11 mouse cellular contexts compared by ENCODE assay signal in the genomic region with DNA sequence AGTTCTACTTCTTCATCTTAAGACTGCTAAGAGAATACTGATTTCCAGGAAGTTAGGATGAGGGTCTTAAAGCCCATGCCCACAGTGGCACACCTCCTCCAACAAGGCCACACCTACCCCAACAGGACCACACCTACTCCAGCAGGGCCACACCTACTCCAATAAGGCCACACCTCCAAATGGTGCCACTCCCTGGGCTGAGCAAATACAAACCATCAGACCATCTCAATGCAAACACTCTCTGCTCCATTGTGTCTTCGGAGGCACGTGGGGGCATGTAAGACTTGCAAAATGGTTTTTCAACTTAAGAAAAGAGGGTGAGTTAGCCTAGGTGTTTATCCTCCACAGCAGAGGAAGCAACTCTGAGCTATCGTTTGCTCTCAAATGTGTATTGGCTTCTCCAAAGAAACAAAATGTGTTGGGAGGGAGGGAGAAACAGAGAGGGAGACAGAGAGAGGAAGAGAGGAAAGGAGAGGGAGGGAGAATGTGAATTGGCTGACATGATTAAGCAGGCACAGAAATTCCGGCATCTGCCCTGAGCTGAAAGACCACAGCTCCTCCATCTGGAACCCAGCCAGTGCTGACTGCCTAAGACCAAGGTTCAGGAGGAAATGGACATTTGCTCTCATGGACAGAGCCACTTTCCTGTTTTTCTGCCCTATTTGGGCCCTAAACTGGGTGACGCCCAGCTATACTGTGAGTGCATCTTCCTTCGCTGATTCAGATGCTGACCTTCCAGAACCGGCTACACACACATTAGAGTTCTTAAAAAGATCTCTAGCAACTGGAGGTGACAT.
DNase-seq lines count a peak whose midpoint lies in the region; ATAC-seq and TF ChIP-seq lines count a peak whose summit lies in the region.
"Had no signal": no experiment of that assay in that cellular context is flagged by ENCODE, and none has a peak within 500 bp of the region (broad histone marks: within the 10 kb centered on the region; RNA-seq: fewer than 3 reads in every experiment).

No protein-coding gene starts in this region.

- TF ChIP-seq POLR2A in cerebellum, adult 2 months (IDR thresholded peaks at IDR 0.05; ENCODE audit: borderline replicate concordance, insufficient read depth, low read length): no peak

- no peak for TF ChIP-seq CTCF in heart, postnatal 0 days (IDR thresholded peaks at IDR 0.05; ENCODE audit: low read depth)
- TF ChIP-seq CTCF in liver, embryonic 14.5 days (IDR thresholded peaks at IDR 0.05; ENCODE audit: low read depth): no peak
- TF ChIP-seq CTCF in cerebellum, adult 2 months (IDR thresholded peaks at IDR 0.05; ENCODE audit: borderline replicate concordance, insufficient read depth, low read depth, low read length): no peak

- no peak overlapping the region for H3K4me3 ChIP-seq in heart, embryonic 12.5 days
- no peak overlapping the region for H3K4me3 ChIP-seq in heart, postnatal 0 days (ENCODE audit: low read depth, low read length)
- H3K4me3 ChIP-seq in liver, embryonic 14.5 days (ENCODE audit: insufficient read depth in 1 of 2, low read depth in 2 of 2, low read length in 2 of 2): no peak overlapping the region
- H3K4me3 ChIP-seq in cerebellum, adult 2 months (replicated peaks; ENCODE audit: insufficient read depth, low read depth, low read length): no peak overlapping the region
- H3K4me3 ChIP-seq: hindbrain, embryonic 10.5 days; neural tube, embryonic 13.5 days had no signal

- H3K9me3 ChIP-seq in heart, embryonic 12.5 days (replicated peaks): no peaks in the 10 kb centered on the region
- H3K9me3 ChIP-seq in heart, postnatal 0 days (replicated peaks; ENCODE audit: control insufficient read depth, low read length): no peaks in the 10 kb centered on the region
- H3K9me3 ChIP-seq in liver, embryonic 14.5 days (ENCODE audit: control insufficient read depth, low read length): no peaks in the 10 kb centered on the region
- H3K9me3 ChIP-seq: hindbrain, embryonic 10.5 days; neural tube, embryonic 13.5 days had no signal

- H3K9ac ChIP-seq in heart, embryonic 12.5 days: no peak overlapping the region
- no peak overlapping the region for H3K9ac ChIP-seq in heart, postnatal 0 days (replicated peaks; ENCODE audit: low read depth, low read length)
- H3K9ac ChIP-seq in liver, embryonic 14.5 days (replicated peaks): no peak overlapping the region
- H3K9ac ChIP-seq: forebrain, postnatal 0 days; neural tube, embryonic 13.5 days had no signal

- WGBS in heart, embryonic 12.5 days: 69% methylated on average over 7 of the region's 7 CpGs
- WGBS in heart, postnatal 0 days: 62% methylated on average over 7 of the region's 7 CpGs
- 65% methylated on average over 7 of the region's 7 CpGs for WGBS in liver, embryonic 14.5 days (ENCODE audit: insufficient replicate concordance)
- WGBS in cerebellum, adult 2 months: 72% methylated on average over 7 of the region's 7 CpGs

- peaks cover 25% of the 10 kb centered on the region for H3K4me1 ChIP-seq in heart, embryonic 12.5 days (replicated peaks)
- 0 out of 2 replicates have a peak, but pooled peaks cover 9% of the 10 kb centered on the region for H3K4me1 ChIP-seq in heart, postnatal 0 days (ENCODE audit: control insufficient read depth, insufficient read depth)
- H3K4me1 ChIP-seq in liver, embryonic 14.5 days (replicated peaks; ENCODE audit: control insufficient read depth in 2 of 2, insufficient read depth in 2 of 2, low read length in 1 of 2): no peaks in the 10 kb centered on the region; a peak in 1 of 4 replicates
- no peaks in the 10 kb centered on the region for H3K4me1 ChIP-seq in cerebellum, adult 2 months (ENCODE audit: control insufficient read depth, insufficient read depth, low read length)

- no peak overlapping the region for H3K4me2 ChIP-seq in heart, embryonic 12.5 days
- no peak overlapping the region for H3K4me2 ChIP-seq in heart, postnatal 0 days (ENCODE audit: low read depth, low read length)
- H3K4me2 ChIP-seq in liver, embryonic 14.5 days (ENCODE audit: low read depth): no peak overlapping the region
- H3K4me2 ChIP-seq: neural tube, embryonic 13.5 days had no signal

- no peaks in the 10 kb centered on the region for H3K27me3 ChIP-seq in heart, embryonic 12.5 days (replicated peaks)
- no peaks in the 10 kb centered on the region for H3K27me3 ChIP-seq in heart, postnatal 0 days (ENCODE audit: control insufficient read depth, insufficient read depth, low read length)
- no peaks in the 10 kb centered on the region for H3K27me3 ChIP-seq in liver, embryonic 14.5 days (ENCODE audit: control insufficient read depth, insufficient read depth, low read length)
- no peaks in the 10 kb centered on the region for H3K27me3 ChIP-seq in cerebellum, adult 2 months (ENCODE audit: control insufficient read depth, insufficient read depth, low read length)
- H3K27me3 ChIP-seq: neural tube, embryonic 13.5 days had no signal

- DNase-seq in heart, adult 8-10 months (ENCODE audit: low spot score): no peak
- peak; percentile 30 for DNase-seq in ES-CJ7 (ENCODE audit: low read depth, low spot score)
- peak; percentile 39 for DNase-seq in heart, postnatal 0 days (ENCODE audit: low spot score)
- DNase-seq in liver, embryonic 14.5 days (ENCODE audit: low read depth in 3 of 3, low spot score in 3 of 3): peak in 1 of 3 experiments; percentile 2
- no peak for DNase-seq in left cerebral cortex, adult 8-10 months (ENCODE audit: low spot score in 2 of 2)
- DNase-seq in cerebellum, postnatal 4 days (ENCODE audit: low spot score in 2 of 2): no peak
- no peak for DNase-seq in cerebellum, adult 2 months
- DNase-seq: forebrain, postnatal 0 days had no signal

- peak; percentile 71 for ATAC-seq in heart, embryonic 12.5 days (ENCODE audit: insufficient number of reproducible peaks, low FRiP score)
- peak; percentile 44; the same call in 1 of the 2 replicates for ATAC-seq in heart, postnatal 0 days (ENCODE audit: insufficient read depth, low read depth)
- 0 out of 2 replicates have a peak, but pooled peaks have one; percentile 39 for ATAC-seq in liver, embryonic 14.5 days (ENCODE audit: insufficient read depth)
- ATAC-seq: forebrain, postnatal 0 days had no signal

- peak overlapping the region; percentile 22; the same call in 1 of the 2 replicates for H3K27ac ChIP-seq in heart, embryonic 12.5 days (ENCODE audit: poor library complexity, severe bottlenecking)
- no peak overlapping the region for H3K27ac ChIP-seq in heart, postnatal 0 days (ENCODE audit: low read depth)
- no peak overlapping the region for H3K27ac ChIP-seq in liver, embryonic 14.5 days
- H3K27ac ChIP-seq in cerebellum, adult 2 months (ENCODE audit: insufficient read depth, low read length): no peak overlapping the region

- H3K36me3 ChIP-seq in heart, embryonic 12.5 days: no peaks in the 10 kb centered on the region
- H3K36me3 ChIP-seq in heart, postnatal 0 days (replicated peaks; ENCODE audit: control insufficient read depth, insufficient read depth, low read length): no peaks in the 10 kb centered on the region
- no peaks in the 10 kb centered on the region for H3K36me3 ChIP-seq in liver, embryonic 14.5 days (replicated peaks; ENCODE audit: control insufficient read depth, insufficient read depth, low read depth)
- H3K36me3 ChIP-seq: hindbrain, embryonic 10.5 days; neural tube, embryonic 13.5 days had no signal

- TF ChIP-seq EP300 in heart, postnatal 0 days (IDR thresholded peaks at IDR 0.05; ENCODE audit: low read depth): no peak
- no peak for TF ChIP-seq EP300 in liver, embryonic 14.5 days (IDR thresholded peaks at IDR 0.05; ENCODE audit: low read depth)

Comparison
In these comparisons a context has a peak if more than half of its experiments do, and no peak if none do; other contexts are left out.
1. DNase-seq: peak in ES-CJ7 (single experiment) and heart, postnatal 0 days (single experiment); none in heart, adult 8-10 months (single experiment), left cerebral cortex, adult 8-10 months (0 of 2), cerebellum, postnatal 4 days (0 of 2) and cerebellum, adult 2 months (0 of 2).
2. Peak in every context shown above with its lines, with median percentiles within 50 percentile points of each other: ATAC-seq.